Mouse (Mus musculus): ENCODE measurements around the gene Tead1.

GRCm38 (mm10) chr7:112789693-112790092 is 110.6 kb downstream of the Tead1 start:
- TF ChIP-seq TAL1 (conservative IDR thresholded peaks at IDR 0.05; ENCODE audit: low read depth, low read length) (no peak), GATA1 (IDR thresholded peaks at IDR 0.05; ENCODE audit: borderline replicate concordance, low read length) (no peak), CTCF (IDR thresholded peaks at IDR 0.05; ENCODE audit: low read depth, low read length) (no peak)
